Mouse (Mus musculus) inflammation-experienced regulatory T-cells, adult 16 weeks (primary cell): Measurements from ENCODE around the gene Olfr1512. TPM values are rescaled to one million over a fixed set of nuclear protein-coding genes. Genes with fewer than 3 reads are reported as not detected.

Source experiments
- polyA plus RNA-seq: library from polyadenylated mRNA; unstranded; fragments of 100-300 nt; shearing (Covaris generic); gene quantifications from one replicate; pipeline ENCODE4 v1.2.1, GENCODE M21; 2017

Olfr1512 gene
- polyA plus RNA-seq = not detected

GRCm38 (mm10) chr14:52379068-52379467 is at the start of gene Olfr1512:
Gene Olfr1512, minus strand, starts transcription at chr14:52379168.

GRCm38 (mm10) chr14:52414273-52414672 is 35.3 kb upstream of the Olfr1512 start, which contains the start of gene Olfr1510:
Gene Olfr1510, minus strand, starts transcription at chr14:52414373.

GRCm38 (mm10) chr14:52397279-52397678 is 18.3 kb upstream of the Olfr1512 start, which contains the start of gene Olfr1511:
Gene Olfr1511, minus strand, starts transcription at chr14:52397379.

GRCm38 (mm10) chr14:52356308-52356707 is 22.7 kb downstream of the Olfr1512 start, which contains the start of gene Olfr1513:
Gene Olfr1513, minus strand, starts transcription at chr14:52356408.

GRCm38 (mm10) chr14:52327910-52328812 is 50.8 kb downstream of the Olfr1512 start, which contains the start of gene Sall2:
Gene Sall2, minus strand, starts transcription at chr14:52328762.

Other genes starting within 250 kb of the Olfr1512 start
- gene Supt16, start 181.8 kb downstream of the Olfr1512 start, polyA plus RNA-seq = 35.8 TPM
- 47.8 TPM for gene Chd8, start 121.4 kb downstream of the Olfr1512 start, polyA plus RNA-seq
- 116 TPM for gene Tox4, start 100.0 kb downstream of the Olfr1512 start, polyA plus RNA-seq
- 25.7 TPM for gene Rab2b, start 99.6 kb downstream of the Olfr1512 start, polyA plus RNA-seq
- 76.7 TPM for gene Mettl3, start 74.0 kb downstream of the Olfr1512 start, polyA plus RNA-seq
- 3.3 TPM for gene Sall2, start 50.4 kb downstream of the Olfr1512 start, polyA plus RNA-seq
- gene Olfr1513, start 22.8 kb downstream of the Olfr1512 start, polyA plus RNA-seq = not detected
- not detected for gene Olfr1511, start 18.2 kb upstream of the Olfr1512 start, polyA plus RNA-seq
- not detected for gene Olfr1510, start 35.2 kb upstream of the Olfr1512 start, polyA plus RNA-seq
- not detected for gene Olfr1509, start 63.8 kb upstream of the Olfr1512 start, polyA plus RNA-seq
- gene Olfr1508, start 88.3 kb upstream of the Olfr1512 start, polyA plus RNA-seq = not detected
- not detected for gene Olfr1507, start 116.6 kb upstream of the Olfr1512 start, polyA plus RNA-seq